ENCODE assay signal across 8 mouse cellular contexts in genomic region chr8:77772210-77772886, GRCm38 (mm10). TPM values are rescaled to one million over a fixed set of nuclear protein-coding genes. Genes with fewer than 3 reads are reported as not detected.
A peak's percentile ranks its signal among the peaks of the same experiment; 100 is the strongest.
DNase-seq lines count a peak whose midpoint lies in the region; ATAC-seq and TF ChIP-seq lines count a peak whose summit lies in the region.

No protein-coding gene starts in this region.

- no peaks in the 10 kb centered on the region for H3K36me3 ChIP-seq in kidney, adult 2 months (ENCODE audit: control insufficient read depth, insufficient read depth, low read length)
- H3K36me3 ChIP-seq in lung, postnatal 0 days (ENCODE audit: insufficient read depth, low read length): no peaks in the 10 kb centered on the region

- H3K9me3 ChIP-seq in lung, postnatal 0 days (ENCODE audit: low read length): no peaks in the 10 kb centered on the region

- intact Hi-C loops in heart, postnatal 36 days (cut with DNase I): no loop called here
- intact Hi-C loops in gastrocnemius, postnatal 14 days (cut with DNase I; ENCODE audit: low total_unique reads): no loop called here

- no peak overlapping the region for H3K4me2 ChIP-seq in lung, postnatal 0 days (replicated peaks; ENCODE audit: low read depth, low read length)

- no peak overlapping the region for H3K27ac ChIP-seq in kidney, adult 2 months (ENCODE audit: insufficient read depth, low read depth, low read length)
- H3K27ac ChIP-seq in lung, postnatal 0 days (ENCODE audit: low read length): no peak overlapping the region

- no peak for TF ChIP-seq POLR2A in kidney, adult 2 months (IDR thresholded peaks at IDR 0.05; ENCODE audit: low read depth, low read length)
- no peak for TF ChIP-seq POLR2A in brain, embryonic 14.5 days (IDR thresholded peaks at IDR 0.05; ENCODE audit: borderline replicate concordance, extremely low read depth, insufficient read depth, insufficient read length, poor library complexity, severe bottlenecking)

- H3K4me3 ChIP-seq in kidney, adult 2 months (ENCODE audit: insufficient read depth, low read depth, low read length): no peak overlapping the region
- H3K4me3 ChIP-seq in lung, postnatal 0 days (ENCODE audit: low read depth, low read length): no peak overlapping the region

- no peak overlapping the region for H3K9ac ChIP-seq in lung, postnatal 0 days (replicated peaks; ENCODE audit: low read depth)

- H3K27me3 ChIP-seq in kidney, adult 2 months (replicated peaks; ENCODE audit: control insufficient read depth, insufficient read depth, low read length): no peaks in the 10 kb centered on the region
- no peaks in the 10 kb centered on the region for H3K27me3 ChIP-seq in lung, postnatal 0 days (replicated peaks; ENCODE audit: insufficient read depth, low read length)

- ATAC-seq in lung, postnatal 0 days: peak; percentile 65; the same call in 1 of the 2 replicates

- peaks cover 7% of the 10 kb centered on the region; the same call in 1 of the 2 replicates for H3K4me1 ChIP-seq in kidney, adult 2 months (ENCODE audit: control insufficient read depth, insufficient read depth, low read length)
- H3K4me1 ChIP-seq in lung, postnatal 0 days (ENCODE audit: insufficient read depth, low read depth, low read length): no peaks in the 10 kb centered on the region

- no peak for TF ChIP-seq EP300 in lung, postnatal 0 days (IDR thresholded peaks at IDR 0.05)

- 61% methylated on average over 5 of the region's 5 CpGs for WGBS in kidney, adult 2 months
- WGBS in lung, postnatal 0 days: 16% methylated on average over 5 of the region's 5 CpGs

- TF ChIP-seq CTCF in kidney, adult 2 months (conservative IDR thresholded peaks at IDR 0.05; ENCODE audit: insufficient read depth, insufficient read length, low read depth, low read length): no peak
- TF ChIP-seq CTCF in brain, embryonic 14.5 days (IDR thresholded peaks at IDR 0.05; ENCODE audit: borderline replicate concordance, extremely low read depth, insufficient read depth, insufficient read length): no peak
- TF ChIP-seq CTCF in lung, postnatal 0 days (IDR thresholded peaks at IDR 0.05): no peak

- peak; percentile 23 for DNase-seq in kidney, adult 2 months
- DNase-seq in kidney, adult 18-20 months: no peak
- peak; percentile 81 for DNase-seq in brain, embryonic 14.5 days (ENCODE audit: low read depth)
- DNase-seq in heart, postnatal 36 days: peak; percentile 17 to 33
- DNase-seq in lung, postnatal 0 days (ENCODE audit: low spot score): peak; percentile 56
- no peak for DNase-seq in frontal cortex, postnatal 14 days (ENCODE audit: low spot score in 2 of 2)
- DNase-seq in gastrocnemius, adult 8-10 months (ENCODE audit: low spot score in 2 of 2): no peak
- no peak for DNase-seq in gastrocnemius, postnatal 14 days

RNA-seq across cellular contexts. Expression of gene Ednra, which starts 48.1 kb away (rescaled TPM):
- 3.7 and 4.1 TPM in 2 replicates for polyA plus RNA-seq in kidney, adult 2 months (2012; rRNA removed)
- 8.5 and 12.5 TPM in 2 replicates for polyA plus RNA-seq in brain, embryonic 14.5 days (2012; rRNA removed)
- total RNA-seq in heart, postnatal 36 days (2021): 10 to 100 TPM; 39.2 to 43.5 TPM
- polyA plus RNA-seq in lung, postnatal 0 days (2015; fragmentation: Nextera tagmentation; extraction: Ambion mirVana): 54.6 and 57.6 TPM in 2 replicates
- total RNA-seq in gastrocnemius, adult 8-10 months (2022): 1 to 10 TPM in 3 of 4 experiments, under 1 TPM in 1; 0.77 to 1.8 (median 1.4) TPM
- total RNA-seq in gastrocnemius, postnatal 14 days (2021): 1 to 10 TPM; 5.1 to 7.3 TPM

Comparison
In these comparisons a context has a peak if more than half of its experiments do, and no peak if none do; other contexts are left out.
1. DNase-seq: peak in kidney, adult 2 months (single experiment), brain, embryonic 14.5 days (single experiment), heart, postnatal 36 days (2 of 2) and lung, postnatal 0 days (single experiment); none in kidney, adult 18-20 months (single experiment), frontal cortex, postnatal 14 days (0 of 2), gastrocnemius, adult 8-10 months (0 of 2) and gastrocnemius, postnatal 14 days (single experiment).
2. RNA of gene Ednra, which starts 48.1 kb away (total RNA-seq): 39.2 to 43.5 TPM in heart, postnatal 36 days; 5.1 to 7.3 TPM in gastrocnemius, postnatal 14 days and 0.77 to 1.8 TPM in gastrocnemius, adult 8-10 months; every median in the first group is over 4 times any median in the second.